Mouse (Mus musculus) hindbrain, embryonic 11.5 days (tissue): Measurements from ENCODE around the gene Catsper4. TPM values are rescaled to one million over a fixed set of nuclear protein-coding genes. Genes with fewer than 3 reads are reported as not detected.
A peak's percentile ranks its signal among the peaks of the same experiment; 100 is the strongest.

ENCODE experiments used
- ATAC-seq: fragments of 200-750 bp; cut with Nextera tagmentation; 2 replicates; pipeline ENCODE4 v1.8.0; 2017; ENCODE audit warnings: mild to moderate bottlenecking, moderate TSS enrichment, moderate library complexity; ENCODE audit not compliant: low FRiP score
- DNase-seq: peaks from one replicate; pipeline ENCODE4 v3.0.0-alpha.2; 2015; ENCODE audit warnings: low spot score
- H3K27ac ChIP-seq: fragments of 300-500 bp; sonication (generic); 2 replicates; pipeline ENCODE4 v1.5.1; 2014; ENCODE audit warnings: mild to moderate bottlenecking, low read depth, low read length
- H3K27me3 ChIP-seq: fragments of 300-500 bp; sonication (generic); 2 replicates; pipeline ENCODE4 v1.6.1; 2014; ENCODE audit warnings: mild to moderate bottlenecking, low read length, moderate library complexity, mixed read lengths; ENCODE audit not compliant: control insufficient read depth, insufficient read depth
- H3K36me3 ChIP-seq: fragments of 300-500 bp; sonication (generic); 2 replicates; pipeline ENCODE4 v1.6.1; 2014; ENCODE audit warnings: mild to moderate bottlenecking, low read length, moderate library complexity, mixed read lengths; ENCODE audit not compliant: control insufficient read depth, insufficient read depth
- H3K4me1 ChIP-seq: fragments of 300-500 bp; sonication (generic); replicated peaks from 2 replicates; pipeline ENCODE4 v1.6.1; 2014; ENCODE audit warnings: low read length, mixed read lengths; ENCODE audit not compliant: control insufficient read depth, insufficient read depth
- H3K4me2 ChIP-seq: fragments of 300-500 bp; sonication (generic); replicated peaks from 2 replicates; pipeline ENCODE4 v1.6.1; 2014; ENCODE audit warnings: mild to moderate bottlenecking, low read depth, low read length
- H3K4me3 ChIP-seq: fragments of 300-500 bp; sonication (generic); 2 replicates; pipeline ENCODE4 v1.5.1; 2014; ENCODE audit warnings: low read depth, low read length
- H3K9ac ChIP-seq: fragments of 300-500 bp; sonication (generic); 2 replicates; pipeline ENCODE4 v1.6.1; 2014; ENCODE audit warnings: low read depth, low read length
- H3K9me3 ChIP-seq: fragments of 300-500 bp; sonication (generic); 2 replicates; pipeline ENCODE4 v1.6.1; 2016; ENCODE audit warnings: low read length; ENCODE audit not compliant: control insufficient read depth
- WGBS: fragments of 180-500 bp; shearing (Covaris S2); extraction: QIAGEN DNeasy Blood & Tissue Kit; methylation state at CpG from one replicate; pipeline ENCODE4 v1.1.7; 2014; 5-methylcytosine and 5-hydroxymethylcytosine counted together
- polyA plus RNA-seq: library from polyadenylated mRNA; unstranded; fragments of >200 nt; fragmentation: Nextera tagmentation; extraction: Ambion mirVana; gene quantifications from 2 replicates; pipeline ENCODE4 v1.2.1, GENCODE M21; 2014

Catsper4 gene
- polyA plus RNA-seq, 1 experiment from 2014 or later = not detected

- H3K4me3 ChIP-seq = no peak overlapping the region
- ATAC-seq (no peak), DNase-seq (no peak)
- WGBS = 43% methylated on average over 6 of the region's 6 CpGs
- H3K27ac ChIP-seq = no peak overlapping the region
- no peaks in the 10 kb centered on the region for H3K27me3 ChIP-seq
- no peak overlapping the region for H3K4me2 ChIP-seq
- H3K36me3 ChIP-seq = no peaks in the 10 kb centered on the region
- no peak overlapping the region for H3K9ac ChIP-seq
- no peaks in the 10 kb centered on the region for H3K4me1 ChIP-seq
- no peaks in the 10 kb centered on the region for H3K9me3 ChIP-seq
Measured at GRCm38 (mm10) chr4:134206488-134207053, 20.6 kb downstream of the Catsper4 start.

- H3K4me3 ChIP-seq = no peak overlapping the region
- DNase-seq = no peak
- no peak overlapping the region for H3K27ac ChIP-seq
- no peak for ATAC-seq
- H3K27me3 ChIP-seq = no peaks in the 10 kb centered on the region
- no peak overlapping the region for H3K9ac ChIP-seq
- H3K9me3 ChIP-seq = no peaks in the 10 kb centered on the region
- no peaks in the 10 kb centered on the region for H3K36me3 ChIP-seq
- H3K4me2 ChIP-seq = no peak overlapping the region
- no peaks in the 10 kb centered on the region for H3K4me1 ChIP-seq
- 88% methylated on average over 17 of the region's 17 CpGs for WGBS
Measured at GRCm38 (mm10) chr4:134203340-134203896, 23.8 kb downstream of the Catsper4 start.

GRCm38 (mm10) chr4:134202904-134203303 lies 24.3 kb downstream of the Catsper4 start, which contains the start of gene Gm7534:
TSS of gene Gm7534 (minus strand) at chr4:134203004.
- Histone ChIP-seq H3K4me2 (no peak within 1 kb of the TSS), H3K4me1 (no peaks in the 10 kb centered on the region), H3K27me3 (no peaks in the 10 kb centered on the region), H3K4me3 (no peak within 1 kb of the TSS), H3K36me3 (no peaks in the 10 kb centered on the region), H3K9ac (no peak within 1 kb of the TSS), H3K27ac (no peak within 1 kb of the TSS), H3K9me3 (no peaks in the 10 kb centered on the region)
- 90% methylated on average over 4 of the region's 4 CpGs for WGBS
- no peak for DNase-seq
- ATAC-seq = no peak

- Histone ChIP-seq H3K27ac (no peak overlapping the region), H3K36me3 (no peaks in the 10 kb centered on the region), H3K4me2 (no peak overlapping the region), H3K9ac (no peak overlapping the region), H3K27me3 (no peaks in the 10 kb centered on the region), H3K4me3 (no peak overlapping the region), H3K9me3 (no peaks in the 10 kb centered on the region), H3K4me1 (no peaks in the 10 kb centered on the region)
- ATAC-seq (no peak), DNase-seq (no peak)
- 69% methylated on average over 2 of the region's 2 CpGs for WGBS
Measured at GRCm38 (mm10) chr4:134199371-134199770, 27.8 kb downstream of the Catsper4 start.

- H3K4me2 ChIP-seq = peak overlapping the region; percentile 86
- under 1% methylated on average over 22 of the region's 22 CpGs for WGBS
- H3K27me3 ChIP-seq = no peaks in the 10 kb centered on the region
- H3K4me3 ChIP-seq = peak overlapping the region; percentile 77
- peak overlapping the region; percentile 55 for H3K27ac ChIP-seq
- DNase-seq = no peak
- 0 out of 2 replicates have a peak, but pooled peaks cover 2% of the 10 kb centered on the region for H3K4me1 ChIP-seq
- no peaks in the 10 kb centered on the region for H3K36me3 ChIP-seq
- H3K9ac ChIP-seq = peak overlapping the region; percentile 83
- no peaks in the 10 kb centered on the region for H3K9me3 ChIP-seq
- peak; percentile 16; the same call in 1 of the 2 replicates for ATAC-seq
Measured at GRCm38 (mm10) chr4:134186268-134186667, 40.9 kb downstream of the Catsper4 start.

GRCm38 (mm10) chr4:134185569-134185968 lies 41.6 kb downstream of the Catsper4 start:
- no peak overlapping the region for H3K27ac ChIP-seq

GRCm38 (mm10) chr4:134183711-134184110 lies 43.5 kb downstream of the Catsper4 start:
- no peak overlapping the region for H3K9ac ChIP-seq
- H3K36me3 ChIP-seq = no peaks in the 10 kb centered on the region
- no peak overlapping the region for H3K27ac ChIP-seq
- H3K4me2 ChIP-seq = no peak overlapping the region
- 89% methylated on average over 3 of the region's 3 CpGs for WGBS
- no peaks in the 10 kb centered on the region for H3K9me3 ChIP-seq
- 0 out of 2 replicates have a peak, but pooled peaks cover 2% of the 10 kb centered on the region for H3K4me1 ChIP-seq
- H3K27me3 ChIP-seq = no peaks in the 10 kb centered on the region
- ATAC-seq (no peak), DNase-seq (no peak)
- no peak overlapping the region for H3K4me3 ChIP-seq

More at GRCm38 (mm10) chr4:134185569-134185968, 41.6 kb downstream of the Catsper4 start:
- no peaks in the 10 kb centered on the region for H3K9me3 ChIP-seq
- H3K4me1 ChIP-seq = 0 out of 2 replicates have a peak, but pooled peaks cover 2% of the 10 kb centered on the region
- no peak for ATAC-seq
- peak overlapping the region; percentile 77; the same call in 1 of the 2 replicates for H3K4me3 ChIP-seq
- H3K36me3 ChIP-seq = no peaks in the 10 kb centered on the region
- H3K9ac ChIP-seq = peak overlapping the region; percentile 83; the same call in 1 of the 2 replicates
- no peak for DNase-seq
- WGBS = 81% methylated on average over 3 of the region's 3 CpGs
- H3K27me3 ChIP-seq = no peaks in the 10 kb centered on the region
- H3K4me2 ChIP-seq = peak overlapping the region; percentile 86

GRCm38 (mm10) chr4:134181825-134182224 lies 45.4 kb downstream of the Catsper4 start:
- H3K27me3 ChIP-seq = no peaks in the 10 kb centered on the region
- no peaks in the 10 kb centered on the region for H3K36me3 ChIP-seq
- no peak for DNase-seq
- H3K27ac ChIP-seq = no peak overlapping the region
- no peaks in the 10 kb centered on the region for H3K9me3 ChIP-seq
- 0 out of 2 replicates have a peak, but pooled peaks cover 2% of the 10 kb centered on the region for H3K4me1 ChIP-seq
- no peak overlapping the region for H3K4me2 ChIP-seq
- H3K4me3 ChIP-seq = no peak overlapping the region
- no peak for ATAC-seq
- no peak overlapping the region for H3K9ac ChIP-seq

GRCm38 (mm10) chr4:134181112-134181511 lies 46.1 kb downstream of the Catsper4 start:
- Histone ChIP-seq H3K27ac (no peak overlapping the region), H3K9ac (no peak overlapping the region), H3K36me3 (no peaks in the 10 kb centered on the region), H3K9me3 (no peaks in the 10 kb centered on the region), H3K27me3 (no peaks in the 10 kb centered on the region), H3K4me3 (no peak overlapping the region), H3K4me1 (0 out of 2 replicates have a peak, but pooled peaks cover 2% of the 10 kb centered on the region), H3K4me2 (no peak overlapping the region)
- WGBS = 93% methylated on average over 1 of the region's 1 CpGs
- DNase-seq = no peak
- ATAC-seq = no peak
